Mouse (Mus musculus) liver, adult (tissue): ENCODE data around the gene Iqschfp.

Source experiments
- GATA4 ChIP-seq: IDR thresholded peaks from 2 replicates; pipeline ENCODE4 v1.6.1; 2014; ENCODE audit warnings: mild to moderate bottlenecking, low read length; ENCODE audit not compliant: insufficient replicate concordance

Gene Iqschfp

DNA sequence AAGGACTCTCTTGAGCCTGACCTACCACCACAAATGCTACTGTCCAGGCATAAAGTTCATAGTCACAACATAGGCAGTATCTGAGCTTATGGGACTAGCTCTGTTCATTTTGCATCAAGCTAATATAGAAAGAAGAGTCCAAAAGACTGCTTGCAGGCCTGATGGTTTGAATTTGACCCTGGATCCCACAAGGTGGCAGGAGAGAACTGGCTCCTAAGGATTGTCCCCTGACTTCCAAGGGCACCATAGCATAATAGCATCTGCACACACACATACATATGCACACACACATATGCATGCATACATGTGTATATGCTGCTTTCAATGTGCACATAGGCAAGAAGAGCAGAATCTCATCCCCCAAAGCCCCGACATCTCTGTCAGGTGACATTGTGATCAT is 577.6 kb downstream of the Iqschfp start:
- TF ChIP-seq GATA4 = no peak

DNA sequence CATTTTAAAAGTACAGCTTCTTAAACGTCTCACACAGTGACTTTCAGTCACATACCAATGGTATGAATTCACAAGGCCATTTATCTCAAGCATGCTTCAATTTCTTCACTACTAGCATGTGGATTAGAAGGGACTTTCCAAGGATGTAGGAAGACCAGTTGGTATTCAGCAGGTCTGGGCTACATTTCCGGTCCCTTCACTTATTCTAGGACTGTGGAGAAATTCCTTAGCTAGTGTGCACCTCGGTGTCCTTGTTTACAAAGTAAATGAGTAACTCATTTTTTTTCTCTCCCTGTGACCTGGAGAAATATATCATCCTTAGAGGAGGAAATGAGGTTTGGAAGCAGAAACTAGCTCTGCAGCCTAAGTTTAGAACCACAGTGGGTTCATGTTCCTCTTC is 578.0 kb downstream of the Iqschfp start:
- no peak for TF ChIP-seq GATA4

DNA sequence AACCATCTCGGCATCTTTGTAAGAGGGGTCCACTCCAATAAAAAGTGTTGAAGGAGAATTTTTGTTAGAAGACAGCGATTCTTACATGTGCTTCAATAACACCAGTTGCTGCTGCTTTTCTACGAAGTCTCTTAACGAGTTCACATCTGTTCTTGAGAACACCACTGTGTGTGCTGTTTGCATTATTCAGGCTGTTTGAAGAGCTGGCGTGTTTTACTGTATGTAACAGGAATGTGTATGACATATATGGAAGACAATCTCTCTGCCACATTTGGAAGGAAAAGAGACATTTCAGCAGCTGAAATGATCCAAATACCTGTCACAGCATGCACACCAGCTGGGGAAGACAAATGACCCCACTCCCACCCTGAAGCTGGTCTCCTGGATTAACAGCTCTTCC is 578.6 kb downstream of the Iqschfp start:
- TF ChIP-seq GATA4 = no peak

DNA sequence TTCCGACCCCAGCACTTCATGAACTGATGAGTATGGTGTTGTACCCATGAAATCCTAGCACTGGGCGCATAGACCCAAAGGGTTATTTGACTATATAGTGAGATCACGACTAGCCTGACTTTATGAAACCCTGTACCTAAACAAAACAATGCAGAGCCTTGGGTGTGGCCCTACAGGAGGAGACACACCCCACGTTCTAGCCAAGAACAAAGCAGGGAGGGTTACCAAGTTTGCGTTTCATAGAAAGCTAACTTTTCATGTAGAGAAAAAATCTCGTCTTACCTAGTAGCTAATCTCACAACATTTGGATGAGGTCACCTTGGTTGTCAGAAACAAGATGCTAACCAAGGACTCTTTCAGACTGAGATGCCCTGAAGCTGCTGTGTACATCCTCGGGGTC is 584.3 kb downstream of the Iqschfp start:
- TF ChIP-seq GATA4 = no peak

DNA sequence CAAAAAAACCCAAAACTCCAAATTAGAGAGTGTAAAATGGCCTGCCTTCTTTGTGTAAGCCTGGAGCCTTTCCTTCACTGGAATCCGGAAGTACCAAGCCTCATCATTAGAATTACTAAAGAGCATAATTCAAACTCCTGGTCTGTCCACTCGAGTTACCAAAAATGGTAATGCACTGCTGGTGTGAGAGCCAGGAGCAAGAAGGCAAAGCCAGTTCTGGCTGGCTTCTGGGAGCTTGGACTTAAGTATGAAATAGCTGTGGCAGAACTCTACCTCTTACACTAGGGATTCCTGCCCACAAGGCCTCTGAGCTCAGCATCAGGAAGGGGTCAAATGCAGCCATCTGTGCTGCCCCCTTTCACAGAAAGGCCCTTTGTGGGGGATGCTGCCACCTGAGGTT is 585.4 kb downstream of the Iqschfp start:
- no peak for TF ChIP-seq GATA4

DNA sequence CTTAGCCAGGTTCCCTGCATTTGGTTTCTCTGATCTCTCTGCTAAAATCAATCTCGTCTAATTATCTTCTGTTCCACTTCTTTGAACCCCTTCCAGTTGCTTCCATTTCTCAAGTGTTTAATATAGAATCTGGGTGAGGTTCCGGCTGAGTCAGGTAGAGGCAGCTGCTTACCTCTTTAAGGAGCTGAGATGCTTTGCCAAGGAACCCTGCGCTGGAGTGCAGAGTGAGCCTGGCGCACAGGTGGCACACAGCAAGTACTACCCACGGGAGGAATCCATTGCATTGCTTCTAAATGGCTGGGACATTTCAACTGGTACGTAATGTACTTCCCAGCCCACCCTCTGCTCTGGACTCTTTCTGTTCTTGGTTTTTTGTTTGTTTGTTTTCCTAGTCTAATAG is 587.2 kb downstream of the Iqschfp start:
- TF ChIP-seq GATA4 = no peak

DNA sequence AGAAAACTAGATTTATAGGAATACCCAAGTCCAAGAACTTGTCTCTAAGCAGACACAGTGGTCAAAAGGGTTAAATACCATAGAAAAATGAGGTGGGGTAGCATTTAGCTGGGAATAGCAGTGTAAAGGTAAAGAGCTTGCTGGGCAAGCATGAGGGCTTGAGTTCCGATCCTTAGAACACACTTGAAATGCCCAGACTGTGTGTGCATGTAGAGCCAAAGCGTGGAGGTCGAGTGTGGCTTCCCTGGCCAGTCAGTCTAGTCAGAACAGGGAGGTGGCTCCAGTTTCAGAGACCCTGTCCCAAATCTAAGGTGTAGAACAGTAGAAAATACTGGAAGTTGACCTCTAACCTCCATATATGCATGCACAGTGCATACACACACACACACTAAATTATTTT is 591.5 kb downstream of the Iqschfp start:
- TF ChIP-seq GATA4 = no peak

DNA sequence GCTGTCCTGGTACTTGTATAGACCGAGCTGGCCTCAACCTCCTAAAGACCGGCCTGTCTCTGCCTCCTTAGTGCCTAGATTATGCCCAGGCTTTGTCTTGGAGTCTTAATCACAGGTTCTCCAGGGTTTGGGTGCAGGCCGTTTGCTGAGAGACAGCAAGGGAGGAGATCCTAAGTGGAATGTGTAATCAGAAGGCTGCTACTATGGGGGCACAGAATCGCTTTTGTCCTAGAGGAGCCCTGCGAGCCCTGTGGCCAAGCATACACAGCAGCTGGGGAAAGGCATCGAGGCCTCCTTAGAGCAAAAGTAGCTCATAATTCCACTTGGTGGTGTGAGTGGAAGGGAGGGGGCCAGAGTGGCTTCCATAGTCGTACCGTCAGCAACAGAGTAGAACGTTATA is 592.0 kb downstream of the Iqschfp start:
- TF ChIP-seq GATA4 = no peak

DNA sequence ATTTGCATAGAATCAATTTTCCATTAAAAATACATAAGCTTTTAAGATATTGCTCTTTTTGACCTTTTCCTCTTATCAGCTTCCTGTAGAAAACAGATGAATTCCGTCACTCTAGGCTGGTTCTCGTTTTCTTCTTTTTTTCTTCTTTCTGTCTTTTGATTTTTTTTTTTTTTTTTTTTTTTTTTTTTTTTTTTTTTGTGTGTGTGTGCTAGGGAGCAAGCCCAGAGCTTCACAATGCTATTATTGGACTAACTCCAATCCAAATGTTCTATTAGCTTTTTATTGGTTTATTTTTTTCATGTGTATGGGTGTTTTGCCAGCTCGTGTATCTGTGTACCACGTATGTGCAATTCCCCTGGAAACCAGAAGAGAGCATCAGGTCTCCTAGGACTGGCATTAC is 592.5 kb downstream of the Iqschfp start:
- TF ChIP-seq GATA4 = no peak

DNA sequence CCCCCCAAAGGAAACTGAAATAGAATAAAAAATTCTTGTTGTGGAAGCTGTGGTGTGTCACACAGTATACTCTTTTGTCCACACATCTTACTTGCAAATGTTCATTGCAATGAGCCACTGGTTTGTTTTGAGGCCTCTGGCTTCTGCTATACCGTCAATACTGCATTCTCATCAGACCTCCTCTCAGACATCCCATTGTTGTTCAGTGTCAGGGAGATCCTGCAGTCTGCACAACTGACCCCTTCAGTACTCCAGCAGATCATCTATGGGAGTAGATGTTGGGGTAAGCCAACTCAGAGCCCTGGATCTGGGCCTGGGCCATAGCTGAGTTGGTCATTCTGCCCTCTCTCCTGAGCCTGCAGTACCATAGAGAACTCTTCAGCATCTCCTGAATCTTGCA is 595.6 kb downstream of the Iqschfp start:
- TF ChIP-seq GATA4 = no peak

DNA sequence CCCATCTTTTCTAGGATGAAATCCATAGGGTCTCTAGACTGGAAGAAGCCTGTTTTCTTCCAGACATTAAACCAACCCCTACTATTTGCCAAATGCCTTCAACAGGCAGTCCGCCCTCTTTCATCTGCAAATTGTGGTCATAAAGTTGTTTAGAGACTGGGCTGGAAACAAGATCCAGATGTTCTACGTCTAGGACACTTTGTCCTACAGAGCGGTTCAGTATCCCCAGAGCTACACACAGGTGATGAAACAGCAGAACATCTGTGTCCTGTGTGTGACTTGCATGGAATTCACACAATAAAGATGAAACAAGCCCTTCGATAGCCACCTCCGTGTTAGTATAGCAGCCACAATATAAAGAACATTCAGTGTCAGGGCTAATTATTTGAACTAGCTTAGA is 596.3 kb downstream of the Iqschfp start:
- no peak for TF ChIP-seq GATA4

DNA sequence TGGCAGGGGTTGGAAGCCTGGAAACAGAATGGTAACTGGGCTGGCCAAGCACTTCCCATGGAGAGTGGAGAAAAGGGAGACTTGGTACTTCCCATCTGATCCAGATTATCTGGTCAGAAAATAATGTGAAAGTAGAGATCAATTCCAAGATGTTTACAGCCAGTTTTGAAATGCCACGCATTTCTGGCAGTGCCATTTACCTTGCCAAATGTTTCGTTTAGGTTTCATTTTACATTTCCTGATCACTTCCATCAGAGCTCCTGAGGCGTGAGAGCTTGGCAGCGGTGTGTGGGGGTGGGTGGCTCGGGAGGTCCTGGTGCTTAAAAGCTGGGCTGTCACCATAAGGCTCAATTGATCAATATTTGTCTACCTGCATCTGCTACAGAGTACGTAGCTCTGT is 599.5 kb downstream of the Iqschfp start:
- no peak for TF ChIP-seq GATA4

DNA sequence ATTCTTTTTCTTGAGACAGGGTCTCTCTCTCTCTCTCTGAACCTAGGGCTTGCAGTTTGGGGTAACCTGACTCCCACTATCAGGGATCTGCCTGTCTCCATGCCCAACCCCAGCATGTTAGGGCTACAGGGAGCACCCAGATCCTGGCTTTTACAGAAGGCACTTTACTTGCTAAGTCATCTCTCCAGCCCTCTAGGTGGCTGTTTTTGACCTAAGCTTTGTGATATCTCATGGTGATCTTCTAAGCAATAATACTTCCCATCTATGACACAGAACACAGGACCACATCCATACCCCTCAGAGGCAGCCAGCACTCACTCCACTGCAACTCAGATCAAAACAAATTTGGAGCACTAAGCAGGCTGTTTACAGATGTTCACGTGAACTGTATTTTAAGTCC is 600.0 kb downstream of the Iqschfp start:
- no peak for TF ChIP-seq GATA4

DNA sequence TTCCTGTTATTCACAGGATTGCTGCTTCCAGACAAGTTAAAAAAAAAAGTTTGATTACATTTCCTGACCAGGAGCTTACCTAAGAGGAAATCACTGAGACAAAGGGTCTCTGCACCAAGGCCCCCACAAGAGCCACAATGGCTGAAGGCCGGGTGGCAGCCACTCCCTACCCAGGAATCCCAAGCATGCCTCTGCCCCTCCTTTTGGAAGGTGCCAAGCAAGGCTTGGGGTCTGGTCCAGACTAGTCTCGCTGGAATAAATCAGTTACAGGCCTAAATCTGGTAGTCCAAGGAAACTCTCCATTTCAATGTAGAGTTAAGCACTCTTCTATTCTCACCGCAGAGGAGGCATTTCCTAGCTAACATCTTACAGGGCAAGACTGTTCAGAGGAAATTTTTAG is 600.5 kb downstream of the Iqschfp start:
- no peak for TF ChIP-seq GATA4

DNA sequence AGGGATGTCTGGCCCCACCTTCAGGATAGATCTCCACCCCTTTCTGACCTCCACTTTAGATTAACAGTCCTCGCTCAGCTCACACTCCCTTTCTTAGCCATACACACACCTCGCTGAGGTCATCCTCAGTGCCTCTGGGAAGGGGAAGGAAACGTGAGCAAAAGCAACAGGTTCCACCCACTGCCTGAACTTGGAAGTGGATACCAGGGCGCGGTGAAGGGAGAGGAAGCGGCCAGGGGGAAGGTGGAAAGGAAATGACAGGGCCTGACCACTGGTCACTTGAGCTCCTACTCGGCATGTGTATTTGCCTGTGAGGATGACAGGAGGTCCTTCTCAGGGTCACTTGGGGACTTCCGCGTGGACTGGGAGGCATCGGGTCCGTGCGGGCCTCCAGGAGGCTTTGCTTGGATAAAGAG is 601.1 kb downstream of the Iqschfp start:
- TF ChIP-seq GATA4 = peak; percentile 33; the same call in 1 of the 2 replicates

DNA sequence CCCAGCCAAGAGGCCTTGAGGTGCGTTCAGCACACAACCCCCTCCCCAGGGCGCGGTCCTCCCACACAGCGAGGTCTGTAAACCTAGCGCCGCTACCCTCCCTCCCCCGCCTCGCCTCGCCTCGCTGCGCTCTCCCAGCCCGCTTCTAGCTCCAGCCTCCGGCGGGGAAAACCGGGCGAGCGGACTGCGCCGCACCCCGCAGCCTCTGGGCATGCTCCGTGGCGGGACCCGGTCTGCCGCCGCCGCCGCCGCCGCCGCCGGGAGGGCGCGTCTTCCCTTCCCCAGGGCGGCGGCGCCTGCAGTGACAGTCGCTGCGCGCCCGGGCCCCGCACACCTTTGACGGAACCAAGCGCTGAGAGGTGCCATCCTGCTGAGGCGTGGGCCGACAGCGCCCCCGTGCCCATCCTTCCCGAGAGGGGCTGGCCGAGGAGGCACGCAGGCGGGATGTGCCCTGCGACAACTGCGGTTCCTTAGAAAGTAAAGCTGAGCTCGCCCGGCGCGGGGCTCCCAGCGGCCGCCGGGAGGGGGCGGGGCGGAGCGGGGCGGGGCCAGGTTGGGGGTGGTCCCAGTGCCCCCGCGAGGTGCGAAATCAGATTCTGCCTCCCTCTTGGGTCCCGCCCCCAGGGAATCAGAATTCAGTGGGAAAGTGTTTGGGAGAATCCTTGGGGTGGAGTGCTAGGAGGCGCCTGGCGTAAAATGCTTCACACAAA is 601.7 kb downstream of the Iqschfp start:
- no peak for TF ChIP-seq GATA4
